Comparison of ENCODE assay signal across 8 mouse cellular contexts in genomic region chr9:31281011-31281662, GRCm38 (mm10). TPM values are rescaled to one million over a fixed set of nuclear protein-coding genes. Genes with fewer than 3 reads are reported as not detected.
DNase-seq lines count a peak whose midpoint lies in the region; ATAC-seq and TF ChIP-seq lines count a peak whose summit lies in the region.

No protein-coding gene starts in this region.

- TF ChIP-seq POLR2A in embryonic fibroblast, embryonic 13.5 days (IDR thresholded peaks at IDR 0.05; ENCODE audit: low read depth, low read length): peak; percentile 21

- no peak for TF ChIP-seq EP300 in stomach, postnatal 0 days (optimal IDR thresholded peaks at IDR 0.05)

- H3K9ac ChIP-seq in stomach, postnatal 0 days (ENCODE audit: low read length): peak overlapping the region; percentile 95

- ATAC-seq in cerebellum, adult (ENCODE audit: insufficient number of reproducible peaks, low FRiP score, low TSS enrichment): peak; percentile 53
- peak; percentile 7 for ATAC-seq in megakaryocyte progenitor cell, adult 5-6 weeks (replicated peaks; ENCODE audit: poor library complexity)
- peak; percentile 79 for ATAC-seq in stomach, postnatal 0 days (ENCODE audit: low FRiP score, low TSS enrichment)

- no peaks in the 10 kb centered on the region for H3K27me3 ChIP-seq in stomach, postnatal 0 days (ENCODE audit: control insufficient read depth, insufficient read depth, low read length)

- peaks cover 12% of the 10 kb centered on the region for H3K4me1 ChIP-seq in embryonic fibroblast, embryonic 13.5 days (ENCODE audit: control insufficient read depth, insufficient read depth, low read length)
- peaks cover 4% of the 10 kb centered on the region; the same call in 1 of the 2 replicates for H3K4me1 ChIP-seq in stomach, postnatal 0 days (replicated peaks; ENCODE audit: control insufficient read depth, insufficient read depth)

- DNase-seq in cerebellum, adult 9-11 months: no peak
- peak; percentile 87 for DNase-seq in adrenal gland, postnatal 10 days
- DNase-seq in heart, postnatal 10 days: peak; percentile 91 to 92
- DNase-seq in left cerebral cortex, adult 2 months (ENCODE audit: extremely low spot score in 1 of 2, low spot score in 2 of 2): peak in 1 of 2 experiments; percentile 77
- DNase-seq in stomach, postnatal 0 days (ENCODE audit: low spot score): peak; percentile 88

- H3K4me3 ChIP-seq in embryonic fibroblast, embryonic 13.5 days (ENCODE audit: insufficient read depth, low read length): peak overlapping the region; percentile 90
- H3K4me3 ChIP-seq in left cerebral cortex, adult 2 months: peak overlapping the region; percentile 87
- H3K4me3 ChIP-seq in stomach, postnatal 0 days (ENCODE audit: low read depth, low read length): peak overlapping the region; percentile 79

- H3K27ac ChIP-seq in embryonic fibroblast, embryonic 13.5 days (ENCODE audit: insufficient read depth, low read length): peak overlapping the region; percentile 85
- peak overlapping the region; percentile 100 for H3K27ac ChIP-seq in left cerebral cortex, adult 2 months
- H3K27ac ChIP-seq in stomach, postnatal 0 days (replicated peaks): peak overlapping the region; percentile 99

- H3K4me2 ChIP-seq in stomach, postnatal 0 days (replicated peaks; ENCODE audit: low read depth): peak overlapping the region; percentile 70

- intact Hi-C loops in heart, postnatal 10 days (cut with DNase I): loop anchor here (5.0 kb wide), 2 partner anchors 66 to 114 kb away; no protein-coding TSS in a partner anchor
- intact Hi-C loops in left cerebral cortex, adult 2 months (cut with DNase I): loop anchor here (1.0 to 10.0 kb wide), 4 partner anchors 66 to 250 kb away; partner anchors contain the start of genes Aplp2 and Zbtb44

- no peaks in the 10 kb centered on the region for H3K36me3 ChIP-seq in stomach, postnatal 0 days (ENCODE audit: control insufficient read depth, insufficient read depth, low read length)

- no peaks in the 10 kb centered on the region for H3K9me3 ChIP-seq in stomach, postnatal 0 days (ENCODE audit: control insufficient read depth, low read length)

- no peak for TF ChIP-seq CTCF in embryonic fibroblast, embryonic 13.5 days (IDR thresholded peaks at IDR 0.05; ENCODE audit: borderline replicate concordance, insufficient read depth, low read length)
- no peak for TF ChIP-seq CTCF in left cerebral cortex, adult 2 months (IDR thresholded peaks at IDR 0.05)
- no peak for TF ChIP-seq CTCF in stomach, postnatal 0 days (IDR thresholded peaks at IDR 0.05; ENCODE audit: low read depth)

- WGBS in stomach, postnatal 0 days: 2% methylated on average over 49 of the region's 63 CpGs

RNA-seq across cellular contexts. Expression of gene Prdm10, which starts 0.8 kb away (rescaled TPM):
- 1 to 10 TPM; 5.9 to 7.8 TPM for total RNA-seq in adrenal gland, postnatal 10 days (2021)
- polyA plus RNA-seq in embryonic fibroblast, embryonic 13.5 days (2011; ENCODE audit: insufficient read length, low read depth, missing spikeins): 6.4 and 8.2 TPM in 2 replicates
- 1 to 10 TPM; 5.2 to 6.0 TPM for total RNA-seq in heart, postnatal 10 days (2021)
- total RNA-seq in left cerebral cortex, adult 2 months (2021): 10 to 100 TPM; 23.1 to 24.5 TPM
- total RNA-seq in megakaryocyte progenitor cell, adult 5-6 weeks (2015): 8.9 and 11.7 TPM in 2 replicates
- total RNA-seq in megakaryocyte progenitor cell, adult 5-6 weeks (2017): 9.2 and 10.6 TPM in 2 replicates
- 1.1 and 1.2 TPM in 2 replicates for polyA plus RNA-seq in stomach, postnatal 0 days (2015; fragmentation: Nextera tagmentation; extraction: Ambion mirVana)

Comparison
In these comparisons a context has a peak if more than half of its experiments do, and no peak if none do; other contexts are left out.
1. ATAC-seq: peak in every context shown above with its lines; median percentile 79 in stomach, postnatal 0 days; 53 in cerebellum, adult; 7 in megakaryocyte progenitor cell, adult 5-6 weeks.